Mouse (Mus musculus) neutrophil, adult 5-6 weeks (primary cell): Measurements from ENCODE around the gene Gm45233. TPM values are rescaled to one million over a fixed set of nuclear protein-coding genes. Genes with fewer than 3 reads are reported as not detected.

Source experiments
- ATAC-seq: fragments of 151-379, 151-347 bp; 2 replicates; pipeline ENCODE4 v1.8.0; 2017; ENCODE audit warnings: mild to moderate bottlenecking, moderate TSS enrichment; ENCODE audit not compliant: insufficient number of reproducible peaks, poor library complexity, low FRiP score, severe bottlenecking; ENCODE audit errors: extremely low read depth
- total RNA-seq: library from RNA; stranded (forward); fragments of 200-1000 nt; gene quantifications from 2 replicates; pipeline ENCODE4 v1.2.3, GENCODE M21; 2017

Gene Gm45233
- total RNA-seq, 1 experiment from 2014 or later, result not detected

DNA sequence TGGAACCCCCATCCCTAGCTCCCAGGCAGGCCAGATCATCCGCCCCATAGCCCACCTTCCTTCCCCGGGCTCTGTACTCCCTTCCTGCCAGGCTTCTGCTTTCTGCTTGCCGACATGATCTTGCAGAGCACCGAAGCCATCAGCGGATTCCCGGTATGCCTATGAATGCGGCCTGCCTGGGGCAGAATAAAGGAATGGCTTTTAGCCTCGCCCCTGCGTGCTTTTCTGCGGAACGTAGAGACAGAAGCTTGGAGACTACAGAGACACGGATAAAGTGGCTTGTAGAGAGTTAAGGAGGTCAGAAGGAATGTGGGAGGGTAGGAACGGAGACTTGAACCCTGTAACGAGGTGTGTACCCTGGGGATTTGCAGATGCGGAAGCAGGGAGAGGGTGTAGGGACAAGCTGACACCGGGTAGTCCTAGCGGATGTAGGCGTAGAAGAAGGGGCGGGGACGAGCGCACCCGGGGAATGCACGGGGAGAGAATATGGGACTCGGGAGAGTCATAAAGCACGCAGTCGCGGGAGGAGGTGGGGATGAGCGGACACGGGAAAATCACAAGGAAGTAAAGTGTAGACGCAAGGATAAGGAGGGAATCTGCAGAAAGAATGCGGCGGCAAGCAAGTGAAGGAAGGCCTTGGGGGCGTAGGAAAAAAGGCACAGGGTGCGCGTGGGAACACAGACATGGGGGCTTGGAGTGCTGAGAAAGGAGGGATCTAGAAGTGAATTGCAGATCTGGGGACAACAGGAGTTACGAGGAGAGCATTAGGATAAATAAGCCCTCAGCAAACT, 607 bp upstream of the Gm45233 start:
- peak; percentile 68 for ATAC-seq

DNA sequence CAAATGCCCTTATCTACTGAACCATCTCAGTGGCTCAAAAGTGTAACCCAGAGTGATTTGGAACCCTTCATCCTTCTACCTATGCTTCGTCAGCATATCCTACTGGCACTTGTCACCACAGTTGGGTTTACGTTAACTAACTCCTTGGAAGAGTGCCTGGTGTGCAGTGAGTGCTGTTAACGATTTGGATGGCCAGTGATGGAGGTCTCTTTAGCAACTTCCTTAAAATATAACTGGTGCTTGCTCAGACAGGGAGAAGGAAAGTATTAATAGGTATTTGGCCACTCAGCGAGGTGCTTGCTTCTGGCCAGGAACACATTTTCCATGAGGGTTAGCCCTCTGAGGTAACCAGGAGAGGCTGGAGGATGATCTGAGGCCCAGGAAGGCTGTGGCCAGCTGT, 3.9 kb downstream of the Gm45233 start:
- ATAC-seq, result no peak

DNA sequence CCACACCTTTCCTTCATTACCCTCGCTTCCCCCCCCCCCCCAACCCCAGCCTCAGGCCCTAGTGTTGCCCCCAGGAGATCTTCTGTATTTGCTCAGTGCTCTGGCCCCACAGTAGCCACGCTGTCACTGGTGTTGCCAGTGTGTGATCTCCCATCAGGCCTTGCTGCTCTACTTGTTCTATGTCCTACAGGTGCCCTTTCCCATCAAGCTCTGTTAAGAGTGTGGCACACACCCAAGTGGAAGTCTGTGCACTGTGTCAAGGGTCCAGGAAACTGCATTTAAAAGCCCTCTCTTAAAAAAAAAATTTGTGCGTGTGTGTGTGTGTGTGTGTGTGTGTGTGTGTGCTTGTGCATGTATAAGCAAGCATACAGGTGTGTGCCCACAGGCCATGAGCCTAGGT, 4.3 kb downstream of the Gm45233 start:
- ATAC-seq, result no peak

DNA sequence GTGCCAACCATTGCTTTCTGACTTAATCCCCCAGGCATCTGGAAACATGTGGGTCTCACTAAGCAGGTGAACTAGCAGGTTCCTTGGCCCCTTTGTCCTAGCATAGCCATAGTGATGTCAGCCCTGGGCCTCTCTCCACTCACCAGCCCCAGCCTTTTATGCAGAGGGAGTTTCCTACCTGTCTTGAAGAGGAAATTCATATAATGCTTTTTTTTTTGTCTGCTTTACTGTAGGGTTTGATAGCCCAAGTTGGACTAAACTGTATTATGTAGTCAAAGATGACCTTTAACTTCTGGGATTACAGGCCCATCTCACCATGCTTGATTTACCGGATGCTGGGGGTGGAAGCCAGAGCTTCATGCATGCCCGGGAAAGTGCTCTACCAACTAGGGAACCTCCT, 5.9 kb downstream of the Gm45233 start:
- ATAC-seq, result no peak

DNA sequence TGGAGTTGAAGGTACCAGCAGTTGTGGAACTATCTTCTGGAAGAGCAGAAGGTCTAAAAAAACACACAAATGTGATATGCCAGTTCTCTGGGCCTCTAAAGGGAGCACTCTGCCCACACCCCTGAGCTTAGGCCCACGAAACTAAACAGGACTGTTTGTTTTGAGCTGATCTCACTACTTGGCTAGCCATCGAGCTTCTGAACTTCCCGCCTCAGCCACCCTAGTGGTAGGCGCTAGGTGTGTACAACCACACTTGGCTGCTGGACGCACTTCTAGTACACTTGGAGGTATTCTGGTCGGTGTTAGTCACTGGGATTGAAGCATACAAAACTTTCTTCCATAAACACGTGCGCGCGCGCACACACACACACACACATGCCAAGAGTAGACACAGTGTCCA, 7.8 kb downstream of the Gm45233 start:
- ATAC-seq, result no peak

DNA sequence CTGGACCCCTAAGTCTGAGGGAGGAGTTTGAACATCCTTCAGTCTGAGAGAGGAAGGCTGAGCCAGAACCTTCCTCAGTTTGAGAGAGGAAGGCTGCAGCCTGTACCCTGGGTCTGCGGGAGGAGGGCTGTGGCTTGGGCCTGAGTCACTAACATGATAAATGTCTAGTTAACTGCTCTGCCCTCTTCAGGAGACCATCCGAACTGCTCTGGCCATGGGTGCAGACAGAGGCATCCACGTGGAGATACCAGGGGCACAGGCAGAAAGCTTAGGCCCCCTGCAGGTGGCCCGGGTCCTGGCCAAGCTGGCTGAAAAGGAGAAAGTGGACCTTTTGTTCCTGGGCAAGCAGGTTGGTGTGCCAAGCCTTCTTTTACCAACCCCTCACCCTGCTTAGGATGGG, 8.7 kb downstream of the Gm45233 start:
- ATAC-seq, result peak; percentile 77

DNA sequence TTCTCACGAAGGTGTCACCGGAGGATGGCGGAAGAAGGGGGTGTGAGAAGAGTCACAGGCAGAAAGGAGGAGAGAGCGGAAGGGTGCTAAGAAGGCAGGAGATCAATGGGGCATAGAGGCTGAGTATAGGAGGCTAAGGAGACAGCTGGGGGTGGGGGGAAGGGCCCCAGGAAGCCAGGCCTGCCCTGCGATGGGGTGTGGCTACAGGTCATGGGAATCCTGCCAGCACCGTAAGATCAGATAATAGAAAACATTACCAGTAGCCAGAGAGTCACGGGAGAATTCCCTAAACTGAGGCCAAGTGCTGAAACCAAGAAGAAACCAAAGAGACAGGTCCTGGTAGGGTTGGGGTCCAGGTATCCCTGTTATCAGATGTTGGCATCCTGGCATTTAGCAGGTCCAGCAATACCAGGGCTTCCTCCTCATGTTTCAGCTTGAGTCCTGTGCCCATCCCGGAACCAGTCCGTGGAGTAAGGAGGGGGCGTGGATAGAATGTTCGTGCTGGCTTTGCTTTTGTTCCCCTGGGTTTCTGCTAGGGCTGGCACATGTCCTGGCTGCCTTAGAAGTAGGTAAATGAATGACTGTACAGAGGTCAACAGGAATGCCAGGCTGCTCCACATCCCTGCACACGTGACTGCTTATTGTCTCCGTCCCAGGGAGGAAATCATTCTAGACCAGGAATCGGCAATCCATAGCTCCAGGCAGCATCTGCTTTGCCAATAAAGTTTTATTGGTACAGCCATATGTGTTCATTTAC, 9.8 kb downstream of the Gm45233 start:
- no peak for ATAC-seq

DNA sequence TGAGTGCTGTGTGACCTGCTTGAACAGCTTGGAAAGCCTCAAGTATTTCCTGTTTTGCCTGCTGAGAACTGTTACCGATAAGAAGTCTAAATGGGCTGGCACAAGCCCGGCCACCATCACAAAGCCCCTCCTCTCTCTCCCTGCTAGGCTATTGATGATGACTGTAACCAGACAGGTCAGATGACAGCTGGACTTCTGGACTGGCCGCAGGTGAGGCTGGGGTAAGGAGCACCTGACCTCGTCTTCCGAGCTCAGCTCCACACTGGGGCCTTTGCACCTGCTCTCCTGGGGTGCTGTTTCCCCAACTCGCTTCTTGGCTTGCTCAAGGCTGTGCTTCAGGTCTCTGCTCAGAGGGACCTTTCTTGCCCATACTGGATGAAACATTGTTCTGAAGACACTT, 10.4 kb downstream of the Gm45233 start:
- no peak for ATAC-seq

DNA sequence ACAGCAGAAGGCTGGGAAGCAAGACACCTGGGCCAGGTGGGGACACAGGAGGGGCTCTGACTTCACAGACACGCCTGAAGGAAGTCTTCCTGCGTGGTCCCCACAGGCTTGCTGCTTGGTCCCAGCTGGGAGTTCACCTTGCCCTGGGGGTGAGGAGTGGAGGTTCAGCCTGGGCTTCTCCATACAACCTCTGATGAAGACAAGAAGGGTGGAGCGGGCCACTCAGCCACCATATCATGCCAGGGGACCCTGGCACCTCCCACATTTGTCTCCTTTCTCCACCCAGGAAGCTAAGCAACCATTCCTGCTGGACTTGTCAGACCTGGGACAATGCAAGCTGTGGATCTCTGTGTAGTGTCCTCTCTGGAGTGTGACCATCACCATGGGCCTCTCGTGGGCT, 18.9 kb downstream of the Gm45233 start, which contains the start of gene Vsig10l:
Vsig10l (plus strand) TSS at position 301 of the 400 bp plus-strand sequence.
- ATAC-seq, result no peak

DNA sequence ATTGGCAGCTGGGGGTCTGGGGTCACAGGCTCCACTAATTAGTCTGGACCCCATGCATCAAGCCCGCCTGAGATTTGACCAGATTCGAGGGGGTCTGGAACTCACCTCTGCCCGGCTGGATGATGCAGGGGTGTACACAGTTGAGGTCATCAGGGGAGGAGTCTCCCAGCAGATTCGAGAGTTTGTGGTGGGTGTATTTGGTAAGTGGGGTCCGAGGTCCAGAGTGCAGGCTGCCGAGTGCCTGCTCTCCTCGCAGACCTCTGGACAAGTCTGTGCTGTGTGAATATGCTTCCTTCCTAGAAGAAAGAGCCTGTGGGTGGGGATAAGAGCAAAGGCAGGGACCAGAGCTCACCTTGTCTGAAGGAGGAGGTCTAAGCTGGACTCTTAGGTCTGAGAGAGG, 20.0 kb downstream of the Gm45233 start:
- ATAC-seq, result no peak

DNA sequence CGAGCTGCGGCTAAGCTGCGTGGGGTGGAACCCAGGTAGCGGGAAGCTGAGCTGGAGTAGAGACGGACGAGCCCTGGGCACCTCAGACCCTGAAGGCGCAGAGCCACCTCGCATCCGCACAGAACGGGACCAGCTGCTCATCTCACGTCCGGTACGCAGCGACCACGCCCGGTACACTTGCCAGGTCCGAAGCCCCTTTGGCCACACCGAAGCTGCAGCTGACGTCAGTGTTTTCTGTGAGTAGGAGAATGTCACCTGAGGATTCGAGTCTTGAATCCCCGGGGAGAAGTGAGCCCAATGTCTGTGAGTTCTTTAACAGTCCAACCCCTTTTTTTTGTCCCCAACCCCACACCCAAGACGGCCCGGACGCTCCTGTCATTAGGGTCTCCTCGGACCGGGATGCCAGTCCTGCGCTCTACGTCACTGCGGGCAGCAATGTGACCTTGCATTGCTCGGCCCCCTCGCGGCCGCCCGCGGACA, 21.0 kb downstream of the Gm45233 start:
- ATAC-seq, result no peak

DNA sequence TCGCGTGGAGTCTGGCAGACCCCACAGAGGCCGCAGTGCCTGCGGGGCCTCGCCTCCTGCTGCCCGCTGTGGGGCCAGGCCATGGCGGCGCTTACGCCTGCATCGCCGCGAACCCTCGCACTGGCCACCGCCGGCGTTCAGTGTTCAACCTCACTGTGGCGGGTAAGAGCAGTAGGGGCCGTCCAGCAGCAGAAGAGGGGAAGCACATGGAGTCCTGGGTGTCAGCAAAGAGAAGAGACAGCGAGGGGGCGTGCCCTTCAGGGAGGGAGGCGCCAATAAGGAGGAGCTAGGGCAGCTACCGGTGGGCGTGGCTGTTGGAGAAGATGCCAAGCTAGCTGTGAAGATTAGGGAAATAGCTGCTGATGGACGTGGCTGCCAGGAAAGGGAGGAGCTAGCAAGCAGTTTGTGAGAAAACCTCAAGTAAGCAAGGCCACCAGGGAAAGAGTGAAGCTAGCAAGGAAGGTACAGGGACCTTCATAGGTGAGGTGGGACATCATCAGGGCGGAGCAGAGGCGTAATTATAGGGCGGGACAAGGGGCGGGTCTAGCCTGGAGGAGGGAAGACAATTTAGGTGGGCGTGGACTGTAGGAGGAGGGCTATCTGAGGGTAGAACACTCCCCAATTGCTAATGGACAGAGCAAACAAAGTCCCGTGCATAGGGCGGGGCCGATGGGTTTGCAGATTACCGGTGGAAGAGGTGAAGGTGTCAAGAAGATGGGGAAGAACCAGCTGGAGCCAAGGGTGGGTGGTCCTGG, 21.6 kb downstream of the Gm45233 start:
- peak; percentile 85 for ATAC-seq

DNA sequence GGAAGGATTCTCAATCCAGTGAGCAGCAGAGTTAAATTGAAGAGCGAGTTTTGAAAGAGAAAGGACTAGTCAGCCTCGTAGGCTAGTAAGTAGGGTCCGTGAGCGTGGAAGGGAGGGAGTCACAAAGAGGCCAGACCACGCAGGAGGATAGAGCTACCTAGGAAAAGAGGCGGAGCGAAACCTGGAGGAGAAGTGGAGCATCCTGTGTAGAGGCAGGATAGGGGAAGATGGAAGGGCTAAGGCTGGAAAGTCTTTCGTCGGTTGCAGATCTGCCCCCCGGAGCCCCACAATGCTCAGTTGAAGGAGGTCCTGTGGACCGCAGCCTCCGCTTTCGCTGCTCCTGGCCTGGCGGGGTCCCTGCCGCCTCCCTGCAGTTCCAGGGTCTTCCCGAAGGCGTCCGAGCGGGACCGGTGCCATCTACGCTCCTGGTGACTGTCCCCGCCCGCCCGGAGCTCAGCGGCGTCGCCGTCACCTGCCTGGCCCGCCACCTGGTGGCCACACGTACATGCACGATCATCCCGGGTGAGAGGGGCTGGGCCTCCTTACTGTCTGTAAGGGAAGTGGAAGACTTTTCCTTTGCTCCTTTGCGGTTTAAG, 22.3 kb downstream of the Gm45233 start:
- ATAC-seq, result peak; percentile 52

DNA sequence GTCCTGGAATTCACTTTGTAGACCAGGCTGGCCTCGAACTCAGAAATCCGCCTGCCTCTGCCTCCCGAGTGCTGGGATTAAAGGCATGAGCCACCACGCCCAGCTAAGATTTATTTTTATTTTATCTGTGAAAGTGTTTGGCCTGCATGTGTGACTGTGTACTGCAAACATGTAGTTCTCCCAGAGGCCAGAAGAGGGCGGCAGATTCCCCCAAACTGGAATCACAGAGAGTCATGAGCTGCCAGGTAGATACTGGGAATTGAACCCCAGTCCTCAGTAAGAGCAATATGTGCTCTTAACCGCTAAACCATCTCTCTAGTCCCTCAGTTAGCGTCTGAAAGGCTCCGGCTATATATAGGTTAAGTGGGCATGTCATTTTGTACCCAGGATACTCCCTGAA, 26.4 kb downstream of the Gm45233 start:
- no peak for ATAC-seq

DNA sequence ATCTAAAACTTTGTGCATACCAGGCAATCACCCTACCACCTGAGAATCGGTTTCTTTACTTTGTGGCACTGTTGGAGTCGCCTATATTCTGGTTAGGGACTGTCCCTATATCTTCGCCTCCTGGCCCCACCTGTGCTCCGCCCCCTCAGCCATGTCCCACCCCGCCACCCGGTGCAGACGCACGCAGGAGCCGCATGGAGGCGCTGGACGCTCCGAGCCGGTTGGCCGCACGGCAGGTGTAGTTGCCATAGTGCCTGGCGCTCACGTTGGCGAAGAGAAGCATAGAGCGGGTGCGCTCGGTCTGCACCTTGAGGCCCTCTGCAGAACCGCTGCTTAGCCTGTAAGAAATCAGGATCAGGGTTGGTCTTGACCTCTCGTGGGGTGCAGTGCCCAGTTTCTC, 31.8 kb downstream of the Gm45233 start:
- no peak for ATAC-seq

DNA sequence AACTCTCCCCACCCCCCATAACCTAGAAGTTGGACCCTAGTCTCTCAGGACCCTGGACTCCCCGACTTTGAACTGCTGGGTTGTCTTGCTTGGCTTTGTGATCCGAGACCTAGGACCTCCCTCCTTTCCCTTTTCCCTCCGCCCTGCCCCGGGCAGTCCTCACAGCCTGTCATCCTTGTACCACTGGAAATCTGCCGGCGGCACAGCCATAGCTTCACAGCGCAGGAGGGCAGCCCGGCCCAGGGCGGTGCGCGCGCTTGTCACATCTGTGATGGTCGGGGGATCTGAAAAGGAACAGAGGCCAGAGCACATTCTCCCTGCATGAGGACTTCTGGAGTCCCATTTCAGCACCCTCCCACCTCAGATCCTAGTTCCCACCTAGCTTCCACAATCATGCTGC, 32.4 kb downstream of the Gm45233 start:
- ATAC-seq, result no peak

DNA sequence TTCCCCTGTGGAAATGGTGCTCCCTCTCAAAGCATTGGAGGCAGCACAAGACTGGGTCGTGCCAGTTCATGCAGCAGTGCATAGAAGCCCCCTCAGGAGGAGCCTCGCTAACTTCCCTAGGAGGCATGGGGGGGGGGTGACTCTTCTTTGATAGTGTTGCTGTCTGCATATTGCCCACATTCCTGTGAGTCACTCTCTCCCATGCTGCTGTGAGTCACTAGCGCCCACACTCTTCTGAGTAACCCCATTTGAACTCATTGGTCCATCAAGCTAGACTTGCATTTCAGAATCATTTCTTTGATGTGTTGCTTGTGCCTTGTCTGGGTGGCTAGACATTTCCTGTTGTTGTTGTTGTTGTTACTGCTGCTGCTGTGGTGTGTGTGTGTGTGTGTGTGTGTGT, 37.3 kb downstream of the Gm45233 start:
- ATAC-seq, result no peak

DNA sequence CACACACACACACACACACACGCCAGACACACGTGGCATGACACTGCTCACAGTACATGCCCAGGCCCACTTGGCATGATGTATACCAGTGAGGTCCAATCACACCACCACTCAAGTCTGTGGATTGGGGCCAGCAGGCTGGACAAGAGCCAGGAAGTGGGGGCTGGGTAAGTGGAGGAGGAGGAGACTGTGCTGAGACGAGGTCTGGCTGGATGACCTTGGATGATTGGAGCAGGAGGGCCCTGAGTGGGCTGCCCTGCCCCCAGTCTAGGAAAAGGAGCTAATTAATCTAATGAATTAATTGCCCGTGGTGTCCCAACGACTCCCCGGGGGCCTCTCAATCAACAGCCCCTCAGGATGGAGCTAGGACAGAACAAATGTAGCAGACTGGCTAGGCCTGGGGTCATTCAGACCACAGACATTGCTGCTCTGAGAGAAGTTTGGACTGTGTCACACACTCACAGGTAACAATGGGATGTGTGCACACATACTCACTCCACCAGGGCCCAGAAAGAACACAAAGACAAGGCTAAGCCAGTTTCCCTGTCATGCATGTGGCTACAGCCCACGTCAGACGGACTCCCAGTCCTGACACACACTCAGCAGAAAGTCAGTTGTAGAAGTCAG, 38.3 kb downstream of the Gm45233 start:
- no peak for ATAC-seq

DNA sequence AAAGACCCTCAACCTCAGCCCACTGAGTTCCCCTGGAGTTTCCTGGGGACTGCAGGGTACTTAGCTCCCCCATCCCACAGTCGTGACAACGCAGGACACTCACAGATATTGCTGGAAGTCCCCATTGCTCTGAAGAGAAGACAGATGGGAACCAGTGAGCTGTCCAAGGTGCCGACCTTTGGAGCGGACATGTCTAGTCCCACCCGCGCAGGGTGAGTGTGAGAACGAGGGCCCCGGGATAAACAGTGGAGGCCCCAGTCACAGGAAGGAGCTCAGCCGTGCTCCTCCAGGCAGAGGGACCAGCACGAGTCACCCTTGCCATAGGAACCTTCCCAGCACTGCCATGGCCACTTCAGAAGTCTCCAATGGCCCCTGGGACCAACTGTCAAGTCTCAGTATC, 39.3 kb downstream of the Gm45233 start:
- no peak for ATAC-seq
